Mouse (Mus musculus): ENCODE measurements around the gene Tnc.
"Not testable (repeated sequence)": the region's sequence is repeated elsewhere in the genome, so short reads cannot be mapped to it uniquely, and the experiment has no call there.

Tnc gene

GRCm38 (mm10) chr4:63961858-63962468, 84.9 kb downstream of the Tnc start:
- no peak for DNase-seq

- DNase-seq = no peak
These were observed 88.2 kb downstream of the Tnc start for GRCm38 (mm10) chr4:63958601-63959000.

GRCm38 (mm10) chr4:63950054-63950453, 96.8 kb downstream of the Tnc start:
- no peak for DNase-seq

- not testable (repeated sequence) for DNase-seq
These were observed 98.1 kb downstream of the Tnc start for GRCm38 (mm10) chr4:63948688-63949073.

- peak; percentile 48 to 61 for DNase-seq
These were observed 98.6 kb downstream of the Tnc start for GRCm38 (mm10) chr4:63948066-63948687.

GRCm38 (mm10) chr4:63943813-63944212, 103.0 kb downstream of the Tnc start:
- DNase-seq = no peak

- DNase-seq = no peak
These were observed 103.9 kb downstream of the Tnc start for GRCm38 (mm10) chr4:63942875-63943274.

GRCm38 (mm10) chr4:63941420-63941819, 105.4 kb downstream of the Tnc start:
- no peak for DNase-seq

- no peak for DNase-seq
These were observed 107.4 kb downstream of the Tnc start for GRCm38 (mm10) chr4:63939428-63939827.

GRCm38 (mm10) chr4:63935960-63936359, 110.9 kb downstream of the Tnc start:
- no peak for DNase-seq

- DNase-seq = no peak
These were observed 111.5 kb downstream of the Tnc start for GRCm38 (mm10) chr4:63935314-63935713.

GRCm38 (mm10) chr4:63930863-63931262, 116.0 kb downstream of the Tnc start:
- no peak for DNase-seq

- no peak for DNase-seq
These were observed 117.3 kb downstream of the Tnc start for GRCm38 (mm10) chr4:63929490-63929889.

- DNase-seq = no peak
These were observed 118.6 kb downstream of the Tnc start for GRCm38 (mm10) chr4:63928192-63928591.

- no peak for DNase-seq
These were observed 129.6 kb downstream of the Tnc start for GRCm38 (mm10) chr4:63917181-63917580.

- DNase-seq = no peak
These were observed 130.1 kb downstream of the Tnc start for GRCm38 (mm10) chr4:63916753-63917152.

- DNase-seq = no peak
These were observed 130.5 kb downstream of the Tnc start for GRCm38 (mm10) chr4:63916288-63916687.
